Mouse (Mus musculus): ENCODE measurements around the gene Slc13a5.

DNA sequence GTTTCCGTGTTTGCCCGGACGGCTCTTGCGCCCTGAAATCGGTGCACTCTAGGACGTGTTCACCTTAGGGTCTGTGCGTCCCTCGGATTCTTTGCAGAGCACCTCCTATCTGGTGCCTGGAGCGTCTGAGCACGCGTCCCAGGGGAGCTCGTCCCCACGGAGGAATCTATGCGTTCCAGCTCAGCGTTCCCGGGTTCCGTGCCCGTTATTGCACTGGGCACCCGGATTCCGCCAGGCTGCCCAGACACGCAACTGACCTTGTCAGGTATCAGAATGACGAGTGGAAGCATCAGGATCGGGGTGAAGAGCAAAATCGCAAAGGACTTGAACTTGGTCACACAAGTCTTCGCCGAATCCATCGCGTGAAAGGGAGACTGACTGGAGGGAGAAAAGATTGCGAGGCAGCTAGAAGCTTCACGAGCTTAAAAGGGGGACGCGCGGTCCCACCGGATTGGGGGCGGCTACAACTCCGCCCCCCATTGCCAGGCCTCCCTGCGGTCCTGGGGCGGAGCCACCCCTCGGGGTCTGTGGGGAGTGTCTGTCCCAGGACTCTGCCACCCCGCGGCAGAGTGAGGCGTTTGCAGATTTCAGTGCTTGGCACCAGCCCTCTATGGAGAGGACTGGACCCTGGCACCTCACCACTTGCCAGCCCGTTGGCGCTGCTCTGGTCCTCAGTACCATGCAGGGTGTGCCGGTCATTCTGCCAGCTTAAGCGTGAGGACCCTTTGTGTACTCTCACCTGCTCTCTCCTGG lies 639 bp downstream of the Slc13a5 start:
- no peak for TF ChIP-seq GATA1 (IDR thresholded peaks at IDR 0.05; ENCODE audit: borderline replicate concordance, low read length)
- no peak for TF ChIP-seq FLI1 (IDR thresholded peaks at IDR 0.05; ENCODE audit: low read length)

Measured in megakaryocyte, embryonic 14.5 days (primary cell).